19 mouse cellular contexts compared by ENCODE assay signal in genomic region chr16:84804866-84805265, GRCm38 (mm10). TPM values are rescaled to one million over a fixed set of nuclear protein-coding genes. Genes with fewer than 3 reads are reported as not detected.
DNase-seq lines count a peak whose midpoint lies in the region; ATAC-seq and TF ChIP-seq lines count a peak whose summit lies in the region.
"Had no signal": no experiment of that assay in that cellular context is flagged by ENCODE, and none has a peak within 500 bp of the region (broad histone marks: within the 10 kb centered on the region; RNA-seq: fewer than 3 reads in every experiment).

No protein-coding gene starts in this region.

- no peak overlapping the region for H3K4me2 ChIP-seq in kidney, embryonic 14.5 days (replicated peaks; ENCODE audit: low read depth, low read length)
- no peak overlapping the region for H3K4me2 ChIP-seq in lung, postnatal 0 days (replicated peaks; ENCODE audit: low read depth, low read length)
- H3K4me2 ChIP-seq: embryonic facial prominence, embryonic 12.5 days; hindbrain, embryonic 13.5 days; intestine, embryonic 15.5 days; liver, embryonic 13.5 days had no signal

- TF ChIP-seq POLR2A in kidney, adult 2 months (IDR thresholded peaks at IDR 0.05; ENCODE audit: low read depth, low read length) = no peak

- TF ChIP-seq EP300 in lung, postnatal 0 days (IDR thresholded peaks at IDR 0.05) = peak; percentile 85

- H3K36me3 ChIP-seq in kidney, adult 2 months (ENCODE audit: control insufficient read depth, insufficient read depth, low read length) = no peaks in the 10 kb centered on the region
- H3K36me3 ChIP-seq in kidney, embryonic 14.5 days (ENCODE audit: control insufficient read depth, insufficient read depth, low read length) = no peaks in the 10 kb centered on the region
- H3K36me3 ChIP-seq in lung, postnatal 0 days (ENCODE audit: insufficient read depth, low read length) = no peaks in the 10 kb centered on the region
- H3K36me3 ChIP-seq: embryonic facial prominence, embryonic 12.5 days; intestine, embryonic 15.5 days; limb, embryonic 10.5 days; liver, embryonic 13.5 days had no signal

- H3K27ac ChIP-seq in kidney, adult 2 months (ENCODE audit: insufficient read depth, low read depth, low read length) = no peak overlapping the region
- H3K27ac ChIP-seq in kidney, embryonic 14.5 days (ENCODE audit: low read depth, low read length) = no peak overlapping the region
- H3K27ac ChIP-seq in lung, postnatal 0 days (ENCODE audit: low read length) = no peak overlapping the region
- H3K27ac ChIP-seq: embryonic facial prominence, embryonic 12.5 days; hindbrain, embryonic 13.5 days; intestine, embryonic 15.5 days; limb, embryonic 10.5 days; liver, embryonic 13.5 days had no signal

- 58% methylated on average over 5 of the region's 5 CpGs for WGBS in kidney, adult 2 months
- WGBS in kidney, embryonic 14.5 days = 53% methylated on average over 5 of the region's 5 CpGs
- WGBS in lung, postnatal 0 days = 56% methylated on average over 5 of the region's 5 CpGs

- no peak for TF ChIP-seq CTCF in kidney, adult 2 months (conservative IDR thresholded peaks at IDR 0.05; ENCODE audit: insufficient read depth, insufficient read length, low read depth, low read length)
- TF ChIP-seq CTCF in lung, postnatal 0 days (IDR thresholded peaks at IDR 0.05) = no peak

- H3K27me3 ChIP-seq in kidney, adult 2 months (replicated peaks; ENCODE audit: control insufficient read depth, insufficient read depth, low read length) = no peaks in the 10 kb centered on the region
- no peaks in the 10 kb centered on the region for H3K27me3 ChIP-seq in kidney, embryonic 14.5 days (ENCODE audit: control insufficient read depth, insufficient read depth, low read length)
- no peaks in the 10 kb centered on the region for H3K27me3 ChIP-seq in lung, postnatal 0 days (replicated peaks; ENCODE audit: insufficient read depth, low read length)
- H3K27me3 ChIP-seq: embryonic facial prominence, embryonic 12.5 days; hindbrain, embryonic 13.5 days; intestine, embryonic 15.5 days; liver, embryonic 13.5 days had no signal

- ATAC-seq in kidney, embryonic 14.5 days (ENCODE audit: low FRiP score, low TSS enrichment) = no peak
- ATAC-seq in lung, postnatal 0 days = peak; percentile 41
- ATAC-seq: intestine, embryonic 15.5 days had no signal

- no peak overlapping the region for H3K9ac ChIP-seq in kidney, embryonic 14.5 days (ENCODE audit: low read depth, low read length)
- H3K9ac ChIP-seq in lung, postnatal 0 days (replicated peaks; ENCODE audit: low read depth) = no peak overlapping the region
- H3K9ac ChIP-seq: embryonic facial prominence, embryonic 12.5 days; hindbrain, embryonic 13.5 days; intestine, embryonic 15.5 days; liver, embryonic 13.5 days had no signal

- peak; percentile 9 for DNase-seq in adrenal gland, adult 2 months
- no peak for DNase-seq in adrenal gland, postnatal 4 days (ENCODE audit: low spot score in 2 of 2)
- peak; percentile 71 for DNase-seq in kidney, adult 2 months
- DNase-seq in lung, postnatal 0 days (ENCODE audit: low spot score) = peak; percentile 43
- no peak for DNase-seq in lung, postnatal 25 days (ENCODE audit: low spot score)
- DNase-seq in kidney, postnatal 36 days = peak; percentile 39 to 62
- DNase-seq in retina, embryonic 14.5 days (ENCODE audit: low spot score) = no peak
- DNase-seq: cerebellum, adult 11 months; cerebellum, postnatal 25 days; layer of hippocampus, postnatal 36 days; liver, embryonic 13.5 days; retina, postnatal 1 day; thymus, adult 18-20 months had no signal

- no peak overlapping the region for H3K4me3 ChIP-seq in kidney, adult 2 months (ENCODE audit: insufficient read depth, low read depth, low read length)
- no peak overlapping the region for H3K4me3 ChIP-seq in kidney, embryonic 14.5 days (ENCODE audit: low read length)
- no peak overlapping the region for H3K4me3 ChIP-seq in lung, postnatal 0 days (ENCODE audit: low read depth, low read length)
- H3K4me3 ChIP-seq: embryonic facial prominence, embryonic 12.5 days; hindbrain, embryonic 13.5 days; intestine, embryonic 15.5 days; limb, embryonic 10.5 days; liver, embryonic 13.5 days had no signal

- no peaks in the 10 kb centered on the region for H3K4me1 ChIP-seq in kidney, adult 2 months (ENCODE audit: control insufficient read depth, insufficient read depth, low read length)
- H3K4me1 ChIP-seq in kidney, embryonic 14.5 days (ENCODE audit: control insufficient read depth, insufficient read depth, low read length) = 0 out of 2 replicates have a peak, but pooled peaks cover 6% of the 10 kb centered on the region
- H3K4me1 ChIP-seq in lung, postnatal 0 days (ENCODE audit: insufficient read depth, low read depth, low read length) = no peaks in the 10 kb centered on the region
- H3K4me1 ChIP-seq: embryonic facial prominence, embryonic 12.5 days; hindbrain, embryonic 13.5 days; intestine, embryonic 15.5 days; limb, embryonic 10.5 days; liver, embryonic 13.5 days had no signal

- H3K9me3 ChIP-seq in kidney, embryonic 14.5 days (ENCODE audit: control insufficient read depth, low read length) = no peaks in the 10 kb centered on the region
- no peaks in the 10 kb centered on the region for H3K9me3 ChIP-seq in lung, postnatal 0 days (ENCODE audit: low read length)
- H3K9me3 ChIP-seq: hindbrain, embryonic 13.5 days; intestine, embryonic 15.5 days; limb, embryonic 10.5 days; liver, embryonic 13.5 days had no signal

RNA-seq across cellular contexts. Expression of gene Gabpa, which starts 29.9 kb away (rescaled TPM):
- 10 to 100 TPM; 44.1 to 46.1 TPM for total RNA-seq in adrenal gland, adult 2 months (2021)
- polyA plus RNA-seq in adrenal gland, adult 2 months (2012; rRNA removed) = 2.6 and 2.7 TPM in 2 replicates
- 10 to 100 TPM; 57.6 to 59.8 TPM for total RNA-seq in adrenal gland, postnatal 4 days (2021)
- polyA plus RNA-seq in kidney, adult 2 months (2012; rRNA removed) = 9.0 and 11.0 TPM in 2 replicates
- 27.5 and 44.7 TPM in 2 replicates for polyA plus RNA-seq in kidney, embryonic 14.5 days (2014; fragmentation: Nextera tagmentation; extraction: Ambion mirVana)
- 13.9 and 17.3 TPM in 2 replicates for polyA plus RNA-seq in lung, postnatal 0 days (2015; fragmentation: Nextera tagmentation; extraction: Ambion mirVana)

RNA-seq across cellular contexts. Expression of gene Atp5j, which starts 30.6 kb away (rescaled TPM):
- 100 to 1,000 TPM; 451 to 484 TPM for total RNA-seq in adrenal gland, adult 2 months (2021)
- polyA plus RNA-seq in adrenal gland, adult 2 months (2012; rRNA removed) = 192 and 291 TPM in 2 replicates
- 100 to 1,000 TPM; 459 to 468 TPM for total RNA-seq in adrenal gland, postnatal 4 days (2021)
- 345 and 434 TPM in 2 replicates for polyA plus RNA-seq in kidney, adult 2 months (2012; rRNA removed)
- polyA plus RNA-seq in kidney, embryonic 14.5 days (2014; fragmentation: Nextera tagmentation; extraction: Ambion mirVana) = 989 and 1,322 TPM in 2 replicates
- polyA plus RNA-seq in lung, postnatal 0 days (2015; fragmentation: Nextera tagmentation; extraction: Ambion mirVana) = 663 and 711 TPM in 2 replicates

RNA-seq across cellular contexts. Expression of gene Jam2, which starts 30.9 kb away (rescaled TPM):
- total RNA-seq in adrenal gland, adult 2 months (2021) = 10 to 100 TPM; 11.5 to 15.0 TPM
- 4.5 and 4.8 TPM in 2 replicates for polyA plus RNA-seq in adrenal gland, adult 2 months (2012; rRNA removed)
- 10 to 100 TPM in 1 of 2 experiments, 1 to 10 TPM in 1; 9.6 to 11.8 TPM for total RNA-seq in adrenal gland, postnatal 4 days (2021)
- 5.0 and 6.1 TPM in 2 replicates for polyA plus RNA-seq in kidney, adult 2 months (2012; rRNA removed)
- polyA plus RNA-seq in kidney, embryonic 14.5 days (2014; fragmentation: Nextera tagmentation; extraction: Ambion mirVana) = 2.5 and 3.4 TPM in 2 replicates
- polyA plus RNA-seq in lung, postnatal 0 days (2015; fragmentation: Nextera tagmentation; extraction: Ambion mirVana) = 33.2 and 38.2 TPM in 2 replicates
- total RNA-seq: megakaryocyte progenitor cell, adult 5-6 weeks had no signal

Comparison
In these comparisons a context has a peak if more than half of its experiments do, and no peak if none do; other contexts are left out.
1. DNase-seq: peak in adrenal gland, adult 2 months (single experiment), kidney, adult 2 months (single experiment), lung, postnatal 0 days (single experiment) and kidney, postnatal 36 days (2 of 2); none in adrenal gland, postnatal 4 days (0 of 2), lung, postnatal 25 days (single experiment) and retina, embryonic 14.5 days (single experiment).